In genomic region chr12:54316066-54316567, GRCm38 (mm10) we compare ENCODE assay signal across 22 mouse cellular contexts.
DNase-seq lines count a peak whose midpoint lies in the region; ATAC-seq lines count a peak whose summit lies in the region.
"Had no signal": no experiment of that assay in that cellular context is flagged by ENCODE, and none has a peak within 500 bp of the region (broad histone marks: within the 10 kb centered on the region; RNA-seq: fewer than 3 reads in every experiment).

No protein-coding gene starts in this region.

- H3K4me2 ChIP-seq in heart, embryonic 11.5 days = no peak overlapping the region
- H3K4me2 ChIP-seq in limb, embryonic 11.5 days (ENCODE audit: low read depth, severe bottlenecking) = no peak overlapping the region
- peak overlapping the region; percentile 7; the same call in 1 of the 2 replicates for H3K4me2 ChIP-seq in intestine, embryonic 15.5 days (replicated peaks)

- peak; percentile 39 for DNase-seq in heart, adult 11 months
- peak; percentile 19 for DNase-seq in limb, embryonic 11.5 days (ENCODE audit: low spot score)
- DNase-seq in limb, embryonic 10.5 days (ENCODE audit: low spot score) = no peak
- peak; percentile 79 for DNase-seq in A20 (ENCODE audit: low read depth, low spot score)
- no peak for DNase-seq in kidney, adult 9 months
- no peak for DNase-seq in kidney, adult 11 months
- DNase-seq: adrenal gland, adult 2 months; cerebellum, adult 11-12 months; cerebellum, postnatal 14 days; right cerebral cortex, adult 18-20 months; right cerebral cortex, postnatal 4 days; thymus, adult 2 months had no signal

- H3K27me3 ChIP-seq in heart, embryonic 11.5 days (ENCODE audit: control insufficient read depth, insufficient read depth, low read length) = peaks cover 6% of the 10 kb centered on the region; the same call in 1 of the 2 replicates
- H3K27me3 ChIP-seq in limb, embryonic 11.5 days (ENCODE audit: control insufficient read depth, insufficient read depth, low read length) = no peaks in the 10 kb centered on the region
- peaks cover 43% of the 10 kb centered on the region for H3K27me3 ChIP-seq in limb, embryonic 10.5 days (ENCODE audit: low read depth, poor library complexity, severe bottlenecking)
- H3K27me3 ChIP-seq in intestine, embryonic 15.5 days (replicated peaks) = no peaks in the 10 kb centered on the region
- H3K27me3 ChIP-seq: heart, embryonic 12.5 days; Patski had no signal

- no peak overlapping the region for H3K9ac ChIP-seq in heart, embryonic 11.5 days (ENCODE audit: low read depth, low read length)
- H3K9ac ChIP-seq in limb, embryonic 11.5 days (ENCODE audit: low read length) = no peak overlapping the region
- H3K9ac ChIP-seq in intestine, embryonic 15.5 days = no peak overlapping the region
- H3K9ac ChIP-seq: forebrain, embryonic 13.5 days had no signal

- no peak overlapping the region for H3K27ac ChIP-seq in heart, embryonic 11.5 days (ENCODE audit: low read depth, low read length)
- no peak overlapping the region for H3K27ac ChIP-seq in limb, embryonic 11.5 days (replicated peaks; ENCODE audit: low read depth, low read length)
- H3K27ac ChIP-seq in limb, embryonic 10.5 days = no peak overlapping the region
- peak overlapping the region; percentile 82; the same call in 1 of the 2 replicates for H3K27ac ChIP-seq in intestine, embryonic 15.5 days
- H3K27ac ChIP-seq: embryonic facial prominence, embryonic 12.5 days; forebrain, embryonic 13.5 days; gastrocnemius, adult 2 months; hindbrain, embryonic 12.5 days had no signal

- WGBS in heart, embryonic 11.5 days (ENCODE audit: insufficient replicate concordance) = 48% methylated on average over 15 of the region's 15 CpGs
- WGBS in limb, embryonic 11.5 days = 49% methylated on average over 15 of the region's 15 CpGs
- WGBS in limb, embryonic 10.5 days = 57% methylated on average over 15 of the region's 15 CpGs
- WGBS in intestine, embryonic 15.5 days = 52% methylated on average over 15 of the region's 15 CpGs

- H3K4me3 ChIP-seq in heart, embryonic 11.5 days (ENCODE audit: low read depth, low read length) = no peak overlapping the region
- H3K4me3 ChIP-seq in limb, embryonic 11.5 days (ENCODE audit: low read depth, low read length) = no peak overlapping the region
- H3K4me3 ChIP-seq in limb, embryonic 10.5 days = no peak overlapping the region
- H3K4me3 ChIP-seq in intestine, embryonic 15.5 days (replicated peaks) = no peak overlapping the region
- H3K4me3 ChIP-seq: forebrain, embryonic 13.5 days; gastrocnemius, adult 2 months; myocyte had no signal

- peaks cover 11% of the 10 kb centered on the region; the same call in 1 of the 2 replicates for H3K4me1 ChIP-seq in heart, embryonic 11.5 days (ENCODE audit: control insufficient read depth, insufficient read depth, low read length)
- H3K4me1 ChIP-seq in limb, embryonic 11.5 days (ENCODE audit: control insufficient read depth, insufficient read depth, low read length) = 0 out of 2 replicates have a peak, but pooled peaks cover 3% of the 10 kb centered on the region
- peaks cover 23% of the 10 kb centered on the region for H3K4me1 ChIP-seq in limb, embryonic 10.5 days
- H3K4me1 ChIP-seq in intestine, embryonic 15.5 days (replicated peaks) = peaks cover 4% of the 10 kb centered on the region; the same call in 1 of the 2 replicates

- H3K36me3 ChIP-seq in heart, embryonic 11.5 days (ENCODE audit: control insufficient read depth, insufficient read depth, low read length) = no peaks in the 10 kb centered on the region
- no peaks in the 10 kb centered on the region for H3K36me3 ChIP-seq in limb, embryonic 11.5 days (ENCODE audit: control insufficient read depth, insufficient read depth, low read length)
- H3K36me3 ChIP-seq in limb, embryonic 10.5 days = no peaks in the 10 kb centered on the region
- no peaks in the 10 kb centered on the region for H3K36me3 ChIP-seq in intestine, embryonic 15.5 days
- H3K36me3 ChIP-seq: embryonic facial prominence, embryonic 12.5 days; G1E; heart, embryonic 12.5 days; hindbrain, embryonic 12.5 days had no signal

- H3K9me3 ChIP-seq in heart, embryonic 11.5 days (replicated peaks; ENCODE audit: control insufficient read depth, low read length) = no peaks in the 10 kb centered on the region
- peaks cover 2% of the 10 kb centered on the region; the same call in 1 of the 2 replicates for H3K9me3 ChIP-seq in limb, embryonic 11.5 days (ENCODE audit: control insufficient read depth, low read length)
- H3K9me3 ChIP-seq in limb, embryonic 10.5 days (replicated peaks) = no peaks in the 10 kb centered on the region; the same call in 1 of the 2 replicates
- H3K9me3 ChIP-seq in intestine, embryonic 15.5 days = no peaks in the 10 kb centered on the region
- H3K9me3 ChIP-seq: forebrain, embryonic 13.5 days; hindbrain, embryonic 12.5 days had no signal

- no peak for ATAC-seq in heart, embryonic 11.5 days (replicated peaks; ENCODE audit: insufficient number of reproducible peaks, low FRiP score, low TSS enrichment)
- ATAC-seq in limb, embryonic 11.5 days (ENCODE audit: insufficient number of reproducible peaks, low FRiP score, low TSS enrichment, low read depth) = no peak
- no peak for ATAC-seq in intestine, embryonic 15.5 days
- ATAC-seq: forebrain, embryonic 13.5 days; Patski had no signal

Comparison
In these comparisons a context has a peak if more than half of its experiments do, and no peak if none do; other contexts are left out.
1. DNase-seq: peak in heart, adult 11 months (single experiment), limb, embryonic 11.5 days (single experiment) and A20 (single experiment); none in limb, embryonic 10.5 days (single experiment), kidney, adult 9 months (single experiment) and kidney, adult 11 months (single experiment).